Mouse (Mus musculus) A20 (cell line): ENCODE results near the gene Hmgn3.
A peak's percentile ranks its signal among the peaks of the same experiment; 100 is the strongest.
"Not testable (repeated sequence)": the region's sequence is repeated elsewhere in the genome, so short reads cannot be mapped to it uniquely, and the experiment has no call there.

Source experiments
- DNase-seq: peaks from one replicate; pipeline ENCODE4 v3.0.0-alpha.2; 2011; ENCODE audit warnings: low read depth, low spot score

The Hmgn3 gene

GRCm38 (mm10) chr9:83146446-83147188 is at the start of gene Hmgn3:
Gene Hmgn3 (minus strand): TSS chr9:83146685.
- DNase-seq, result peak; percentile 92

GRCm38 (mm10) chr9:83195765-83196164 is 49.3 kb upstream of the Hmgn3 start:
- no peak for DNase-seq

GRCm38 (mm10) chr9:83195007-83195406 is 48.5 kb upstream of the Hmgn3 start:
- DNase-seq, result no peak

- peak; percentile 7 for DNase-seq
Observed at GRCm38 (mm10) chr9:83187752-83188151, 41.3 kb upstream of the Hmgn3 start.

GRCm38 (mm10) chr9:83145591-83146445 is 667 bp downstream of the Hmgn3 start:
- peak; percentile 83 for DNase-seq

GRCm38 (mm10) chr9:83129831-83130230 is 16.7 kb downstream of the Hmgn3 start:
- no peak for DNase-seq

- no peak for DNase-seq
Observed at GRCm38 (mm10) chr9:83127840-83128239, 18.6 kb downstream of the Hmgn3 start.

- not testable (repeated sequence) for DNase-seq
Observed at GRCm38 (mm10) chr9:83126482-83126881, 20.0 kb downstream of the Hmgn3 start.

- DNase-seq, result no peak
Observed at GRCm38 (mm10) chr9:83119211-83119610, 27.3 kb downstream of the Hmgn3 start.

- no peak for DNase-seq
Observed at GRCm38 (mm10) chr9:83117486-83117885, 29.0 kb downstream of the Hmgn3 start.

GRCm38 (mm10) chr9:83116774-83117474 is 29.6 kb downstream of the Hmgn3 start:
- no peak for DNase-seq

- DNase-seq, result no peak
Observed at GRCm38 (mm10) chr9:83115676-83116075, 30.8 kb downstream of the Hmgn3 start.

- peak; percentile 79 for DNase-seq
Observed at GRCm38 (mm10) chr9:83113800-83114217, 32.7 kb downstream of the Hmgn3 start.

- peak; percentile 88 for DNase-seq
Observed at GRCm38 (mm10) chr9:83112305-83112768, 34.1 kb downstream of the Hmgn3 start.

GRCm38 (mm10) chr9:83111789-83112188 is 34.7 kb downstream of the Hmgn3 start:
- DNase-seq, result peak; percentile 74

- DNase-seq, result peak; percentile 80
Observed at GRCm38 (mm10) chr9:83111117-83111686, 35.3 kb downstream of the Hmgn3 start.

GRCm38 (mm10) chr9:83110406-83111116 is 35.9 kb downstream of the Hmgn3 start:
- DNase-seq, result peak; percentile 84

- DNase-seq, result peak; percentile 12
Observed at GRCm38 (mm10) chr9:83109705-83110104, 36.8 kb downstream of the Hmgn3 start.

GRCm38 (mm10) chr9:83108821-83109220 is 37.7 kb downstream of the Hmgn3 start:
- no peak for DNase-seq

GRCm38 (mm10) chr9:83103785-83104184 is 42.7 kb downstream of the Hmgn3 start:
- DNase-seq, result no peak

- DNase-seq, result no peak
Observed at GRCm38 (mm10) chr9:83101691-83102090, 44.8 kb downstream of the Hmgn3 start.
